Mouse (Mus musculus) small intestine, adult 10 weeks (tissue): ENCODE results near the gene Scgb1b3. TPM values are rescaled to one million over a fixed set of nuclear protein-coding genes. Genes with fewer than 3 reads are reported as not detected.

ENCODE experiments used
- polyA plus RNA-seq: library from polyadenylated mRNA; stranded (reverse); fragments of 350-450 nt; fragmentation: Illumina TruSeq; extraction: RNeasy Lipid Tissue Mini Kit (QIAGEN cat#74804); gene quantifications from one replicate; pipeline ENCODE4 v1.2.3, GENCODE M21; 2014; ENCODE audit warnings: low replicate concordance

Gene Scgb1b3
- polyA plus RNA-seq: not detected

DNA sequence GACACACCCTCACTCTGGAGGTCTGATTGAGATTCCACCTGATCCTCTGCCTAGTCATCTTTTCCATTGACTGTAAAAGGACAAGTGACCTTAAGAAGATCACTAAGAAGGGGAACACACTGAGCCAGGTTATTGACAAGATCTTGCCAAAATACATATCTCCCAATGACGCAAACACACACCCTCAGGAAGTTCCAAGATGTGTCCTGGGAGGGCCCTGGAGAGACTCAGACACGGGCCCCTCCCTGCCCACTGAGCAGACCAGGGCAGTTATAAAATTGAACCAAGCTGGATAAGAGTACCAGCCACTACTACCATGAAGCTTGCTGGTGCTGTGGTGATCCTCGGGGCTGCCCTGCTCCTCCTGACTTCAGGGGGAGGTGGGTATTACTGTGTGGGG, at the start of gene Scgb1b3:
Scgb1b3 (plus strand) TSS at position 301 of the 400 bp plus-strand sequence.

GRCm38 (mm10) chr7:31362022-31362560, 13.3 kb upstream of the Scgb1b3 start, which contains the start of gene Scgb2b3:
Gene Scgb2b3, minus strand, starts transcription at chr7:31362072.

Other genes with a start within 250 kb of the Scgb1b3 start
- not detected for gene Scn1b, start 248.6 kb upstream of the Scgb1b3 start, polyA plus RNA-seq
- gene Gramd1a, start 219.7 kb upstream of the Scgb1b3 start, polyA plus RNA-seq: 3.9 TPM
- gene Scgb2b2, start 85.1 kb upstream of the Scgb1b3 start, polyA plus RNA-seq: not detected
- gene Scgb1b2, start 83.8 kb upstream of the Scgb1b3 start, polyA plus RNA-seq: not detected
- gene Scgb2b3, start 13.5 kb upstream of the Scgb1b3 start, polyA plus RNA-seq: not detected